Mouse (Mus musculus) thymus, adult 18-20 months (tissue): ENCODE measurements at regions not wholly inside any gene's neighbourhood (a gene's known extent, or its start where the extent isn't known, plus 50 kb on each side); places are given as distances from the start of the nearest gene placed in this dataset.

ENCODE experiments used
- DNase-seq, 2 experiments: peaks; one replicate each; pipeline ENCODE4 v3.0.0; 2022; ENCODE audit warnings: mixed read lengths in 2 of 2

DNA sequence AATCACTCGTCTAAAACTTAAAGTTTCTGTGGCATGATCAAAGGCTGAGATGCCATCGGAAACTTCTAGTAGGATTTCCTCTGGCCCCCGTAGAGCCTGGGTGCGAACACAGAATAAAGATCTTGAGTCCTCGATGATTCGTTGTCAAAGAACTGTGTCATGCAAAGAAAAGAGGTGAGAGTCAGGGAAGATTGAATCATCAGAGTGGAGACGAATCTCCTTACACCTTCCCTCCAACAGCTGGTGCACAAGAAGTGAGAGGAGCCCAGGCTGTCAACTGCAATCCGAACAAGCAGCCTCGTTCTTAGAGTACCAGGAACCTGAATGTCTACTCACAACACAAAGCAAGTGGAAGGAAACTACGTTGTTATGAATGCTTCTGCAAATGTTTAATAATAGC, 52.7 kb upstream of the Atp2b1 start:
- no peak for DNase-seq

- DNase-seq = no peak
These were observed 51.5 kb upstream of the Atp2b1 start for GRCm38 (mm10) chr10:98862712-98863111.

GRCm38 (mm10) chr10:98864384-98864783, 49.8 kb upstream of the Atp2b1 start:
- DNase-seq = no peak
